Mouse (Mus musculus): ENCODE measurements around the gene Hapln2. TPM values are rescaled to one million over a fixed set of nuclear protein-coding genes. Genes with fewer than 3 reads are reported as not detected.
A peak's percentile ranks its signal among the peaks of the same experiment; 100 is the strongest.

Gene Hapln2
- polyA plus RNA-seq, 1 experiment, result 0.06 TPM

- H3K4me3 ChIP-seq (replicated peaks; ENCODE audit: extremely low read depth, low read depth, low read length), result no peak overlapping the region
- no peak for TF ChIP-seq POLR2A (IDR thresholded peaks at IDR 0.05; ENCODE audit: borderline replicate concordance, extremely low read depth, low read depth, low read length)
- no peak for TF ChIP-seq CTCF (IDR thresholded peaks at IDR 0.05; ENCODE audit: insufficient read depth, low read length)
- 7% methylated on average over 15 of the region's 15 CpGs for WGBS
- DNase-seq, result no peak
- 0 out of 2 replicates have a peak, but pooled peaks cover 2% of the 10 kb centered on the region for H3K4me1 ChIP-seq (ENCODE audit: control insufficient read depth, insufficient read depth, low read length)
These were observed 31.0 kb downstream of the Hapln2 start for GRCm38 (mm10) chr3:87996401-87996800.

GRCm38 (mm10) chr3:87995331-87995730 is 32.1 kb downstream of the Hapln2 start:
- 0 out of 2 replicates have a peak, but pooled peaks cover 2% of the 10 kb centered on the region for H3K4me1 ChIP-seq (ENCODE audit: control insufficient read depth, insufficient read depth, low read length)
- no peak for DNase-seq
- TF ChIP-seq CTCF (IDR thresholded peaks at IDR 0.05; ENCODE audit: insufficient read depth, low read length) (no peak), POLR2A (IDR thresholded peaks at IDR 0.05; ENCODE audit: borderline replicate concordance, extremely low read depth, low read depth, low read length) (no peak)
- no peak overlapping the region for H3K4me3 ChIP-seq (replicated peaks; ENCODE audit: extremely low read depth, low read depth, low read length)
- WGBS, result 33% methylated on average over 11 of the region's 11 CpGs

GRCm38 (mm10) chr3:87993436-87993835 is 33.9 kb downstream of the Hapln2 start:
- DNase-seq, result no peak
- Histone ChIP-seq H3K4me3 (replicated peaks; ENCODE audit: extremely low read depth, low read depth, low read length) (no peak overlapping the region), H3K4me1 (ENCODE audit: control insufficient read depth, insufficient read depth, low read length) (no peaks in the 10 kb centered on the region)
- TF ChIP-seq CTCF (IDR thresholded peaks at IDR 0.05; ENCODE audit: insufficient read depth, low read length), result no peak
- no peak for TF ChIP-seq POLR2A (IDR thresholded peaks at IDR 0.05; ENCODE audit: borderline replicate concordance, extremely low read depth, low read depth, low read length)
- 6% methylated on average over 5 of the region's 6 CpGs for WGBS

GRCm38 (mm10) chr3:87989935-87990334 is 37.4 kb downstream of the Hapln2 start:
- Histone ChIP-seq H3K4me1 (ENCODE audit: control insufficient read depth, insufficient read depth, low read length) (peaks cover 18% of the 10 kb centered on the region), H3K4me3 (replicated peaks; ENCODE audit: extremely low read depth, low read depth, low read length) (no peak overlapping the region)
- DNase-seq, result no peak
- TF ChIP-seq POLR2A (IDR thresholded peaks at IDR 0.05; ENCODE audit: borderline replicate concordance, extremely low read depth, low read depth, low read length) (no peak), CTCF (IDR thresholded peaks at IDR 0.05; ENCODE audit: insufficient read depth, low read length) (no peak)
- WGBS, result 35% methylated on average over 10 of the region's 10 CpGs

GRCm38 (mm10) chr3:87988068-87988467 is 39.3 kb downstream of the Hapln2 start:
- WGBS, result 12% methylated on average over 15 of the region's 15 CpGs
- Histone ChIP-seq H3K4me1 (ENCODE audit: control insufficient read depth, insufficient read depth, low read length) (peaks cover 28% of the 10 kb centered on the region), H3K4me3 (replicated peaks; ENCODE audit: extremely low read depth, low read depth, low read length) (no peak overlapping the region)
- no peak for DNase-seq
- TF ChIP-seq POLR2A (IDR thresholded peaks at IDR 0.05; ENCODE audit: borderline replicate concordance, extremely low read depth, low read depth, low read length), result no peak
- no peak for TF ChIP-seq CTCF (IDR thresholded peaks at IDR 0.05; ENCODE audit: insufficient read depth, low read length)

- WGBS, result 2% methylated on average over 15 of the region's 15 CpGs
These were observed 39.8 kb downstream of the Hapln2 start for GRCm38 (mm10) chr3:87987633-87988032.

GRCm38 (mm10) chr3:87986868-87987267 is 40.5 kb downstream of the Hapln2 start:
- 1% methylated on average over 17 of the region's 17 CpGs for WGBS
- H3K4me1 ChIP-seq (ENCODE audit: control insufficient read depth, insufficient read depth, low read length), result peaks cover 30% of the 10 kb centered on the region
- TF ChIP-seq CTCF (IDR thresholded peaks at IDR 0.05; ENCODE audit: insufficient read depth, low read length) (peak; percentile 92), POLR2A (IDR thresholded peaks at IDR 0.05; ENCODE audit: borderline replicate concordance, extremely low read depth, low read depth, low read length) (no peak)
- no peak overlapping the region for H3K4me3 ChIP-seq (replicated peaks; ENCODE audit: extremely low read depth, low read depth, low read length)
- peak; percentile 89 for DNase-seq

More at GRCm38 (mm10) chr3:87987633-87988032, 39.8 kb downstream of the Hapln2 start:
- peaks cover 28% of the 10 kb centered on the region for H3K4me1 ChIP-seq (ENCODE audit: control insufficient read depth, insufficient read depth, low read length)
- TF ChIP-seq CTCF (IDR thresholded peaks at IDR 0.05; ENCODE audit: insufficient read depth, low read length) (no peak), POLR2A (IDR thresholded peaks at IDR 0.05; ENCODE audit: borderline replicate concordance, extremely low read depth, low read depth, low read length) (no peak)
- DNase-seq, result no peak
- peak overlapping the region; percentile 14 for H3K4me3 ChIP-seq (replicated peaks; ENCODE audit: extremely low read depth, low read depth, low read length)

- peak; percentile 12 for DNase-seq
- WGBS, result 17% methylated on average over 12 of the region's 12 CpGs
- TF ChIP-seq CTCF (IDR thresholded peaks at IDR 0.05; ENCODE audit: insufficient read depth, low read length), result no peak
- TF ChIP-seq POLR2A (IDR thresholded peaks at IDR 0.05; ENCODE audit: borderline replicate concordance, extremely low read depth, low read depth, low read length), result no peak
- Histone ChIP-seq H3K4me3 (replicated peaks; ENCODE audit: extremely low read depth, low read depth, low read length) (no peak overlapping the region), H3K4me1 (ENCODE audit: control insufficient read depth, insufficient read depth, low read length) (peaks cover 39% of the 10 kb centered on the region)
These were observed 41.7 kb downstream of the Hapln2 start for GRCm38 (mm10) chr3:87985505-87986320.

- no peak for TF ChIP-seq CTCF (IDR thresholded peaks at IDR 0.05; ENCODE audit: insufficient read depth, low read length)
- no peak for TF ChIP-seq POLR2A (IDR thresholded peaks at IDR 0.05; ENCODE audit: borderline replicate concordance, extremely low read depth, low read depth, low read length)
- WGBS, result 40% methylated on average over 3 of the region's 3 CpGs
- no peak for DNase-seq
- H3K4me3 ChIP-seq (replicated peaks; ENCODE audit: extremely low read depth, low read depth, low read length), result no peak overlapping the region
- H3K4me1 ChIP-seq (ENCODE audit: control insufficient read depth, insufficient read depth, low read length), result peaks cover 41% of the 10 kb centered on the region
These were observed 43.3 kb downstream of the Hapln2 start for GRCm38 (mm10) chr3:87984094-87984493.

- WGBS, result 52% methylated on average over 6 of the region's 6 CpGs
- no peak for TF ChIP-seq POLR2A (IDR thresholded peaks at IDR 0.05; ENCODE audit: borderline replicate concordance, extremely low read depth, low read depth, low read length)
- TF ChIP-seq CTCF (IDR thresholded peaks at IDR 0.05; ENCODE audit: insufficient read depth, low read length), result no peak
- H3K4me3 ChIP-seq (replicated peaks; ENCODE audit: extremely low read depth, low read depth, low read length), result no peak overlapping the region
- peaks cover 41% of the 10 kb centered on the region for H3K4me1 ChIP-seq (ENCODE audit: control insufficient read depth, insufficient read depth, low read length)
- no peak for DNase-seq
These were observed 43.8 kb downstream of the Hapln2 start for GRCm38 (mm10) chr3:87983627-87984026.
